Mouse (Mus musculus) adrenal gland, postnatal 4 days (tissue): ENCODE data around the gene Hivep1. TPM values are rescaled to one million over a fixed set of nuclear protein-coding genes. Genes with fewer than 3 reads are reported as not detected.

Experiments used
- DNase-seq, 2 experiments: peaks; one replicate each; pipeline ENCODE4 v3.0.0; 2021 to 2022; ENCODE audit warnings: low spot score in 2 of 2, mixed read lengths in 2 of 2
- long read RNA-seq, 2 experiments: library from polyadenylated mRNA; stranded (forward); transcript quantifications; one replicate each; pipeline ENCODE4 v2.0.0; 2021
- total RNA-seq, 2 experiments: library from RNA; stranded (reverse); gene quantifications; 2 replicates each; pipeline ENCODE4 v1.2.3; 2021

Hivep1 gene
- total RNA-seq: 10 to 100 TPM; 34.2 to 39.5 TPM
- long read RNA-seq, experiment 1, partial matches to known transcripts: 2 of 2 reads
- long read RNA-seq, experiment 1, other reads (novel, unspliced or antisense): 0 of 2 reads
- long read RNA-seq, experiment 2, partial matches to known transcripts: 5 of 8 reads
- long read RNA-seq, experiment 2, other reads (novel, unspliced or antisense): 3 of 8 reads

DNA sequence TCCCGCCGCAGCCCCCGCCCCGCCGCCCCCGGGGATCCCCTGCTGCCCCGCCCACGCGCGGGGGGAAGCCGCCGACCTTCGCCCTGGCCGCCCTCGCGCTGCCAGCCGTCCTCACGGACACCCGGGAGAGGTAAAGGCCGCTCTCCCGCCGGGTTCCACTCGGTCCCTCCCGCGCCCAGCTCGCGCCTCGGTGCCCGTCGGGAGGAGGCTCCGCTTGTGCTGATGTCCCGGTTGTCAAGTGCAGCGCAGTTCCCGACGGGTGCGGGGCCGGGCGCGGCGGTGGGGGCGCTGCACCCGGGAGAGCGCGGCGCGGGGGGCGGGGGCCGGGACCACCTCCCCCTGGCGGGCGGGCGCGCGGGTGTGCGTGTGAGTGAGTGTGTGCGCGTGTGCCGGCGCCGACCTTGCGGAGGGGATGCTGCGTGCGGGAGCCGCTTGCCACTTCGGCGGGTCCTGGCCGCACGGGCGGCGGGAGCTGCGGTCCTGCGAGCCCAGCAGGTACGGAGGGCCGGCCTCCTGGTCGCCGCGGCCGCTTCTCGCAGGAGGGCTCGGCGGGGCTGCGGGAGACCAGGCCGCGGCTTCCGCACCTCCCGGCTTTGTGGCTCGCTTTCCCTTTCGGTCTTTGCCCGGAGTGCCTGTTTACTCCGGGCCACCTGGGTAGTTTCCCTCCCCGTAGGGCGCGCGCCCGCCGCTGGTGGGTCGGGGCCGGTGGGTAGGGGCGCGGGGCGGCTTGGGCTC is at the start of gene Hivep1:
Gene Hivep1 (plus strand): TSS at position 61 of the 735 bp plus-strand sequence.
- peak; percentile 51 to 62 for DNase-seq

DNA sequence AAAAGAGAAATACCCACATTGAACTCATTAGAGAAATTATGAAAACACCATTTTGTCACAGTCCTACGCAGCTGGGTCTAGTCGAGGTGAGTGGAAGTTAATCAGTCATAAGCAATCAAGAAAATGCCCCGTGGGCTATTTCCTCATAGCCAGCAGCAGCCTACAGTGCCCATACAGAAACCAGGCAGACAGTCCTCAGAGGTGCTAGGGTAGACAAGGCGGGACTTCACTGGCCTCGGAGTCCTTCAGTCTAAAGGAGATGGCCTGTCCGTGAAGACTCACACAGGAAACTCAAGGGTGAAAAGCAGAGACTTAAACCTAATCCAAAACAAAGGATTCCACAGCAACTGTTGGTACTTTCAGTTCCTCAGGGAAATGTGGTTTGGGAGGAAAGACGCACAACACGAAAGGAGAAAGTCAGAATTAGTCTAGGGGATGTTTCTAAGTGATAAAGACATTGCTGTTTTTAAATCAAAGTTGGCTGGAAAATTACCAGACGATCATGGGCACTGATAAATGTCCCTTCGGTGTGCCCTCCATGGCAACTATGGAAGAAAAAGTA is 36.3 kb upstream of the Hivep1 start:
- no peak for DNase-seq

DNA sequence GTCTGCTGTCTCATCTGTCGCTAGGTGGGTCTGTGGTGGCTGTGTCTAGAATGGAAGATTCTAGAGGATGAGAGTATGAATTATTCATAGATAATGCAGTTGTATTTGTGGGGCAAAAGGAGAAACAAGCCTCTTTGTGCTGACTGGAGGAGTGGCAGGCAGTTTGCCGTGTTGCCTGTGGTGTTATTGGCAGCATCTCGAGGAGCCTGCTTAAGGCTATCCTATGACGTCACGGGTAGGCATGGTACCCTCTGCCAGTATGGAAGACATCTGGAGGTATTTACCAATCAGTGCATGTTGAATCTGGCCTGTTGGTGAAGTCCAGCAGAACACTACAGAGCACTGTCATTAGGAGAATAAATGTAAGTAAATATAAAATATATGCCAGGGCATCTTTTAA is 35.6 kb upstream of the Hivep1 start:
- no peak for DNase-seq

DNA sequence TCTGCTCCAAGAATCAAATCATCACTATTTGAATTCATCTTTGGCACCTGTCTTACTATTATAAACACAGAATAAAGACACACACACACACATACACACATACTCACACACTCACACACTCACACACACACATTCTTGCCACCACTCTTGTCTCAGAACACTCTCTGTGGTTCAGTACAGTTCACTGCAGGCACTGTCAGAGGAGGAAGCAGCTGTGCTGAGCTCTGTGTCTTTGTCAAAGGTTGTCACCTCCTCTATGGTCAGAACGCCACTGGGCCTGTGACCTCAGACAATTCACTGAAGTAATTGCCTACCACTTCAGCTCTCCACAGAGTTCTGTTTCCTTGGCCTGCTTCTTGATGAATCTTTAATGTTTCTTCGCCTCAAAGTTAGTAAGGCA is 33.5 kb upstream of the Hivep1 start:
- DNase-seq: no peak

DNA sequence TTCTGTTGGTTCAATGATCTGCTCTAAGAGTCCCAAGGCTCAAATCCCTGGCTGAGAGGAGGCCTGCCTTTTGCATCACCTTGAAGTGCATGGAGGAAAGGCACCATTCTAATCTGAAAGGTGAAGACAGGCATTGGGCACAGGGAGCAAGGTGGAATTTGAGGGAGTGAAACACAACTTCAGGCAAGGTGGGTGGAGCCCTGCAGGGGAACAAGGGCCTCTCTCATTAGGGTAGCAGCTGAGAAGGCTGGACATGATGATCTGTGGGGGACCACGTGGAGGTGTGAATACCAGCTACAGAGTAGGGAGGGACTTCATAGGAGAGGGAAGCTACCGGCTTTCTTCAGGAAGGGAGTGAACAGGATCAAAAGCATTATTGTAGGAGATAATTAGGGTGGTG is 10.6 kb upstream of the Hivep1 start:
- no peak for DNase-seq

DNA sequence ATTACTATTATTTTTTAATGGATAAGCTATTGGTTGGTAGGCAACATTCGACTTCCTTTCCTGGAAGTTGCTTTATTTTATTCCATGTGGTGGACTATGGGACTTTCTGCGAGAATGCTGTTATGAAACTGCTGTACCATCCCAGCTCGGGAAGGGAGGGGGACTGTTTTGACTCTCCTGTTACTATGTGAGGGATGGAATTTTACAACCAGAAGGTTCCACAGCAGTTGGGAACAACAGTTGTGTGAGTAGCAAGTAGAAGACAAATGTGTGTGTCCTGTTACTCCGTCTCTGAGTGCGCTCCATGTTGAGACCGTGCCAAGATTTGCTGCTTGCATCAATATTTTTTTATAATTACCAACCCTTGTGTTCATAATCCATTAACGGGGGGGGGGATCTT is 8.4 kb upstream of the Hivep1 start:
- DNase-seq: no peak

DNA sequence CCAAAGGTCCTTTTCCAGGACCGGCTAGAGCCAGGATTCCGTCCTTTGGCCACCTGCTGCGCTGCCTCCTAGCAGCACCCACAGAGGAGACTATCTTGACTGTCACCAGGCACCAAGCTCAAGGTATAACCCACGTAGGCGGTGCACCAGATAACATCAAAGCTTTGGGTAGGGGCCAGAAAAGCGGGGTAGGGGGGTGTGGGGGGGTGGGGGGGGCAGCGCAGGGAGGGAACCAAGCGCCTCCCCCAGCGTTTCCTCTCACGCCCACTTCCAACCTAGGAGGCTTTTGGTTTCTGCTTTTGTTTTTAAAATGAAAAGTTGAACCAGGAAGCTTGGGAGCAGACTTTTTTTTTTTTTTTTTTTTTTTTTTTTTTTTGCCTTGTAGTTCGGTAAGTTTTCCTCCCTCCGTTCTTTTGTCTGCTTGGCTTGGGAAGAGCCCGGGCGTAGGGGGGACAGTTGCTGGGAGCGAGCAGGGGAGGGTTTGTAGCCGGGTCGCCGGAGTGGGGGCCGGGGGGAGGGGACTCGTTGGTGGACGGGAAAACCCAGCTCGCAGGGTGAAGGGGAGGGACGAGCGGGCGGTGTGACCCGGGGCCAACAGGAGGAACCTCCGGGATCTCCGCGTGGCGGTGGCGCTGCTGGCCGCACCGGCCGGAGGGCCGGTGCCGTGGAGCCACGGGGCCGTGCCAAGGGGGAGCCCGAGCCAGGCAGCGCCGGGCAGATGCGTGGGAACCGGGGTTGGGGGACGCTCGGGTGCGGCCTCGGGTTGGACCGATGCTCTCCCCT is 2.6 kb upstream of the Hivep1 start:
- DNase-seq: peak; percentile 48 to 55

DNA sequence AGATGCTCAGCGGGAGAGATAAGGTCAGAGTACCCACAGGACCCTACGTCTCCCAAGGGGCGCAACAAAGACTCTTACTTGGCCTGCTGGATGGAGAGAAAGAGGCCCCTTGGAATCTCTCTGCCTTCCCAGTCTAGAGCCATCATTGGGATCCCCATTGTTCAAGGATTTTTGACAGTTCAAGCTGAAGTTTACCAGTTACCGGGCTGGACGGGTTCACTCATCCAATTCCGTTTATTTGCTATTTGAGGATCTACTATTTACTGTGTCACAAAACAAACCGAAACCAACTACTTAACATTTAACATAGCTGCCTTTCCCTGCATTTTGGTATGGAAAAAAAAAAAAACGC is 2.1 kb upstream of the Hivep1 start:
- no peak for DNase-seq

DNA sequence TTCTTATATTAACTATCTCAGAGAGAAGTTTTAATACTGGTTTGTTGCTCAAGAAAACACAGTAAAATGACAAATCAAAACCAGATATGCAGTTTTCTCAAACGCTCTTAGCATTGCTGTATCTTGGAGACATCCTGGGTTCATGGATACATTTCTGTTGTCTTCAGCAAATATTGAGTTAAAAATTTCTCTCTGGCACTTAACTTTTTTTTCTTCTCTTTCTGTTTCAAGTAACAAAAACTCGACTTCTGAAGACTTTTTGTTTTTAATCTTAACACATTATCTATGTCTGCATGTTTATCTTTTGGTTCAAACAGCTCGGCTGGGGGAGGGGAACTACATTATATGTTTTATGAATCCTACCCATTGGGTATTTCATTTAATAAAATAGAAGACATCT is 1.7 kb upstream of the Hivep1 start:
- no peak for DNase-seq

DNA sequence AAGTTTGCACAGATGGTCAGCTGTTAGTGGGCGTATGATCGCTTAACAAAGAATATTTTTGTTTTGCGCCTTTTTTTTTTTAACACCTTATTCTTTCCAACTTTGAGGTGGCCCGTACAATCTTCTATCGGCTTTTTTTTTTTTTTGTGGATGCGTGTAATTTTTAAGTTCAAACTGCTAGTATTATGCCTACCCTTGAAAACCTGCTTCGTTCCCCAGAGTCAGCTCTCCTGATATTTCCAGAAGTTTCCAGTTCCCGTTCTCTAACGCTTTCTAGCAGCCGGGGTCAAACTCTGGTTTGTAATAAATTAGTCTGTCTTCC is 980 bp upstream of the Hivep1 start:
- no peak for DNase-seq

DNA sequence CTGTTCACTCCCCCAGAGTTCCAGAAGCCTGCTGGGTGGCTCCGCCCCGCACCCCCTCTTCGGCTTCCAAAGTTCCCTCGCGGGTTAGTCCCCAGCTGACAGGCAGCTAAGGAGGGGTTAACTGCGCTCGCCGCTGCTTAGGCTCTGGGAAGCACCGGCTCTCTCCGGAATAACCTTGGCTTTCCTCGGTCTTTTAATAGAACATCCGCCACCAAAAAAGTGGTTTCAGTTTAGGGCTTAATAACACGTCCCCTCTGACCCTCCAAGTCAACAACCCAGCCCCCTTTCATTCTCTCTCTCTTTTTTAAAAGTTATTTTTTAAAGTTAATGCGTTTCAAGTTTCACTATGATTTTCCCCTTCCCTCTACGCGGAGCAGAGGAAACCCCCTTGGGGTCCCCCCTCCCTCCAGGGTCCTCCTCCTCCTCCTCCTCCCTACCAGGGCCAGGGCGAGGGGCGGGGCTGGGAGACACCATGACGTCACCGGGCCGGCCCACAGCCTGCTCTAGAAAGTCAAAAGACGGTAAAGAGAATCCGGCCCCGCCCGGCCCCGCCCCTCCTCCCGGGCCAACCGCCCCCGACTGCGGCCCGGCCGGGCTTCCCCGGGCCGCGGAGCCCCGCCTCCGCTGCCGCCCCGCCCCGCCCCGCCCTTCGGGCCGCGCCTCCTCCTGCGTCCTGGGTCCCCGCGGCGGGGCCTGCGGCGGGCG is 467 bp upstream of the Hivep1 start:
- peak; percentile 97 to 98 for DNase-seq

DNA sequence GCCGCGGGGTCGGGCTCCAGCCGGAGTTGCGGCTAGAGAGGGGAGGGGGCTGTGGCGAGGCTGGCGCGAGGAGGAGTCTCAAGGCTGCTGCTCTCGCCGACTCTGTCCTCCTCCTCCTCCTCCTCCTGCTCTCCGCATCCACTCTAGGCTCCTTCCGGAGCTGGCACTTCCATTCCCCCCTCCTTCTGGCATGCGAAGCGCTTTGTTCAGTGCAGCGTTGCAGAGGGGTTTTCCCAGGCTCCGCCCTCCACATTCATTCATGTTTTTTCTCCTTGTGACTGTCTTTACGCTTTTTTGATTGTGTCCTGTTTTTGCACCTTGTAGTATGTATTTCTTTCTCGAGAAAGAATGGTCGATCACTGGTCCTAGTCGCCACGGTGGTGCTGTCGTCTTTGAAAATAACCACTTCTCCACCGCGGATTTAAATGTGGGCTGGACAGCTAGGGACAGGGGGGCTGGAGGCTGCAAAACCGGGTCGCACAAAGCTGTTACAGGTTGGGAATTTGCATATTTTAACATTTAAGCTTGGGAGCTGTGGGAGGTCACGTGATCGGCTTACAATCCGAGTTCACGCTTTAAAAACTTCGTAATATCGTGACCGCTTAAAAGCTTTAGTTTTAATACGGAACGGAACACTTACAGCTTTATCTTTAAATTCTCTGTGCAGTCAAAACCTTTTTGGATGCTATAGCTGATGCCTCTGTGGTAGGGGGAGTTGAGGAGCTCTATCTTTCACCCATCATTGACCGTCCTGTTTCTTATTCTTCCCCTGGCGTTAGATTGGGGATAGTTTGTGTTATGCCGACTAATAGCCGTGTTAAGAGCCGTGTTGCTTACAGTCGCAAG is 1.1 kb downstream of the Hivep1 start:
- DNase-seq: peak; percentile 17 to 42

DNA sequence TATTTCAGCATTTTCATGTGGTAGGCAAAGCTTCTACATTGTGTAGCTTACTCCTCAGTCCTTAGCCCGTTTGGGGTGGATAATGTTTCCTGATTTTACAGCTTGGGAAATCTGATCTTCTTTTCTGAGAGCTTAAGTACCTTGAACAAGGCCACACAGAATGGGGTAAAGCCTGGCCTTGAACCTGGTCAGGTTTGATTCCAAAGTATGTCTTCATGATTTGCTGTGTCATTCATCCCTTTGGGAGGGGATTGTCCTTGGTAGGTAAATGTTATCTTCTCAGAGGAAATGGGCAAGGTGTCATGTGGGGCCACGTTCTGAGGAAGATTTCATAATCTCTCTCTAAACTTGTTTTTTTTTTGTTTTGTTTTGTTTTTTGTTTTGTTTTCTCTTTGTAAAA is 1.8 kb downstream of the Hivep1 start:
- DNase-seq: no peak

DNA sequence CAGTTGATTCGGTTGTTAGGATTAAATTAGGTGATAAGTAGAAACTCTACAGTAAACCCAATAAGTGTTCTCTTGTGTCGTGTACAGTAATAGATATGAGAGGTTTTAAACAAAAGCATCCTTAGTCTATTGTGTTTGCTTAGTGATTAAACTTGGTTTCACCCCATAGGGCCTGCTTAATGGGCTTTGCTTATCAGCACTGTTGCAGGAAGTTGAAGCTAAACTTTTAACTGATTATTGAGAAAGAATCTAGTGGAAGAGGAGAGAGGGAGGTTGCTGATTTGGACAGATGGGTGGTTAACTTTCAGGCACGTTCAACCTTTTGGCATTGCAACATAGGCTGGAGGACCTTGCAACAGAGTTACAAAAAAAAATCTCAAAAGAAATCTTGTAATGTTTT is 2.3 kb downstream of the Hivep1 start:
- DNase-seq: no peak

DNA sequence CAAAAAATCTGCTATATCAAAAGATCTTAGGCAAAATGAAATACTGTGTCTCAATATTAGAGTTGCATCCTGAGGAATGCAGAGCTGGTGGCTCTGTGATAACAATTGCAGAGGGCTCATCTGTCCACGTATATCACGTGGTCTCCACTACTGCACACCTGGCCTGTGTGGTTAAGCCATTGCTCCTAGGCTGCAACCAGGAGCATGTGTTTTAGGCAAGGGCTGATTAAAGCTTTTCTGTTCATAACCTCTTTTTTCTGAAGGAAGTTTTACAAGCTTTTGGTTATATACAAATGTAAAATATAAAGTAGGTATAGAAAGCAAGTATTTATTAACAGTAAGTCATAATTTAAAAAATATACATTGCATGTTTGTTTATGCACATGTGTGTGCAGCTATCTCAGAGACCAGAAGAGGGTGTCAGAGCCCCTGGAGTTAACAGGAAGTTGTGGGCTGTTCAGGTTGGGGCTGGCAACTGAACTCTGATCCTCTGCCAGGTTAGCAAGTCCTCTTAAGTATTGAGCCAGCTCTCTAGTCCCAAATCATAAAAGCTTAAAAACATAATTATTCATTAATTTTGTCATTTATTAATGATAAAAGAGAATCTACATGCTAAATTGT is 5.0 kb downstream of the Hivep1 start:
- DNase-seq: no peak

DNA sequence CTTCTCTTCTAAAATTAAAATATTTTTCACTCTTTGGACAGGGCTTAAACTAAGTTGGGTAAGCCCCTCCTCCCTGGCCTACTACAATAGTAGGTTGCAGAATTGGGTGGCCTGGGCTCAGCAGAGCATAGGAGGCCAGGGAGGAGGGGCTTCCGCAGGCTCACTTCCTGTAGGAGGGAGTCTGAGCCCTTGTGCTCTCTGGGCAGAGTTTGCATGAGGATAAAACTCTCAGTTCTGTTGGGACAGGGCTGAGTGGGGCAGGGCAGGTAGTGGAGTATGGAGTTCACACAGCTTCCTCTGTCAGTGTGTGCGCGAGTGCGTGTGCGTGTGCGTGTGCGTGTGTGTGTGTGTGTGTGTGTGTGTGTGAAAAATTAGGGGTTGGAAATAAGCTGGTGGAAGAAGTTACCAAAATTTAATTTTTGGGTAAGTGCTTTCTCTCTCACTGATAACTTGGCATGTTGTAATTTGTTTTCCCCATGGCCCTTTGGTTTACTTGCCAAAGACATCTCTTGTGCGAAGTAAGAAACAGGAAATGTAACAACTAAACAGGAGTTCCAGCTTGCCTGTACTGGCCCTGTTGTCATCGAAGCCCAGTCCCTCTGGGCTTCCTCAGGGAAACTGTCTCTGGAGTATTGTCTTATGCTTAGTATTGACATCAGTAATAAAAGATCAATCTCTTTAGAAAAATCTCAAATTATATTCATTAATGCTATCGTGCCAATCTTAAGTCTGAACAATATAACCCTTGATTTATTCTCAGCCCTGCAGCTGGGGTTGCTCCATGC is 9.2 kb downstream of the Hivep1 start:
- DNase-seq: no peak

DNA sequence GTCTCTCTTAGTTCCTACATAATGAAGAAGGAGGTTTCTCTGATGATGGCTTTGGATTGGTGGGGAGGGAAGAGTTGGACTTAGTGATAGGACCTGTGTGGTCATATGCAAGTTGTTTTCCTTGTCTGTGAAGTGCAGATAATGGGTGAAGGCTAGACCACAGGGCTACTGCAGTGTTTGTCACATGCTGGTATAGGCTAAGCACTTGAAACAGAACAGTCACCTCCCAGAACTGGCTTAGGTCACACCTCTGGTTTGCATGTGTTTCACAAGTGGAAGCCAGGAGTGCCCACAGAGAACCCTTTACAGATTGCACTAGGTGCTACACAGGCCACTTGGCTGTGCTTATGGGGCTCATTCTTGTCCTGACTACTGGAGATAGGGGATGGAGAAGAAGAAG is 12.4 kb downstream of the Hivep1 start:
- DNase-seq: no peak

DNA sequence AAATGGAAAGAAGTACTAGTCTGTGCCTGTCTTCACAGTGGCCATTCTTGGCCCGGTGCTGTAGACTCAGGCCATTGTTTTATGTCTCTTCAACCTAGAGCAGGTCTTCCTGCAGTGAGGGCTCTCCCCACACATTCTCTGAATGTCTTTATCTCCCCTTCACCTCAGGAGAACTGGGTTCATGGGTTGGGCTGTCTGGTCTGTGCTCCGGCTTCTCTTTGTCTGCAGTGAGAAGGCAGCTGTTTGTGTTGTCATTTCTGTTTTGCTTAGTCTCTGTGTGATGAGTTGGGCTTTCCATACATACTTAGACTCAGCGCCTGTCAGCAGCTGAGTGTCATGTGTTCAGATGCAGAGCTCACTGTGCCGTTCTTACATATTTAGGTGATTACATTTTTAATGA is 18.4 kb downstream of the Hivep1 start:
- DNase-seq: no peak

DNA sequence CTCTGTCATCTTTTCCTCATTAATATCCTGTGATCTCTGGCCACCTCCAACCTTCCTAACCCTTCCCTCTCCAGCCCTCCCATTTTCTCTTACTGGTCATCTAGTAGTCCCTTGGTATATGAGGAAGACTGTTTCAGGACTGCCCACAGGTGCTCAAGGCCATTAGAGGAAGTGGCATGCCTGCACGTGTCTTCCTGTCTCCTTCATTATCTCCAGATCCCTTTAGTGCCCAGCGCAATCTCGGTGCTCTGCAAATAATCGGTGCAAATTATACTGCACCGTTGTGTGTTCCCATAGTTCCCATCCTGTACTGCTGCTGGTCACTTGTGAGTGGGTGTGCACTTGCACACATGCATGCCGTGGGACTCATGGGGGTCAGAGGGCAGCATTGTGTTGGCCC is 19.2 kb downstream of the Hivep1 start:
- no peak for DNase-seq

DNA sequence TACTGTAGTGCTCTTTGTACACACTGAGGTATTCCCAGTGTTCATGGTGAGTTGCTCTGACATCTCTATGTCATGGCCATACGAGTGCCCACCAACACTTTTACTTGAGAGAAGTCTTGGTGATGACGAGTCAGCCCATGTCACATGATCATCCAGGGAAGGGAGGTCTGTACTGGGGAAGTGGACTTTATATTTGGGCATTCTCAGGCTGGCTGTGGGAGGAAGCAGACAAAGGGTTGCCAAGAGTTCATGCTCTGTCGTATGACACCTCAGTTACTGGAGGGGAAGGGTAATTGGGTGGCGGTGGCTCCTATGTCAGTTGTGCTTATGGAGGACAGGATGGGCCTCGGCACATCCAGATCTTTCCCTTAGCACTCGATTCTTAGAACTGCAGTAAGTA is 21.5 kb downstream of the Hivep1 start:
- no peak for DNase-seq
